Mouse (Mus musculus): ENCODE measurements around the gene Lrrtm3.

Gene Lrrtm3

GRCm38 (mm10) chr10:63886449-63887088 lies 203.5 kb downstream of the Lrrtm3 start:
- no peak for DNase-seq (ENCODE audit: low spot score)

- DNase-seq (ENCODE audit: low spot score), result no peak
Measured at GRCm38 (mm10) chr10:63880462-63880903, 209.6 kb downstream of the Lrrtm3 start.

All from ovary, postnatal 14 days (tissue).